Mouse (Mus musculus): ENCODE data around the gene Lhpp. TPM values are rescaled to one million over a fixed set of nuclear protein-coding genes. Genes with fewer than 3 reads are reported as not detected.

Lhpp gene
- polyA plus RNA-seq, 1 experiment: not detected

GRCm38 (mm10) chr7:132702024-132702423, 91.6 kb downstream of the Lhpp start:
- H3K4me1 ChIP-seq (ENCODE audit: control insufficient read depth, insufficient read depth, low read length): peaks cover 54% of the 10 kb centered on the region
- no peak for TF ChIP-seq CTCF (IDR thresholded peaks at IDR 0.05; ENCODE audit: insufficient read depth, low read depth, low read length)
- no peak for TF ChIP-seq POLR2A (IDR thresholded peaks at IDR 0.05; ENCODE audit: insufficient read depth, low read depth, low read length)
- no peak overlapping the region for H3K4me3 ChIP-seq (ENCODE audit: insufficient read depth, low read depth, low read length)
- whole genome bisulfite sequencing: 84% methylated on average over 3 of the region's 3 CpGs
- H3K27ac ChIP-seq (ENCODE audit: insufficient read depth, low read depth, low read length): peak overlapping the region; percentile 61

DNA sequence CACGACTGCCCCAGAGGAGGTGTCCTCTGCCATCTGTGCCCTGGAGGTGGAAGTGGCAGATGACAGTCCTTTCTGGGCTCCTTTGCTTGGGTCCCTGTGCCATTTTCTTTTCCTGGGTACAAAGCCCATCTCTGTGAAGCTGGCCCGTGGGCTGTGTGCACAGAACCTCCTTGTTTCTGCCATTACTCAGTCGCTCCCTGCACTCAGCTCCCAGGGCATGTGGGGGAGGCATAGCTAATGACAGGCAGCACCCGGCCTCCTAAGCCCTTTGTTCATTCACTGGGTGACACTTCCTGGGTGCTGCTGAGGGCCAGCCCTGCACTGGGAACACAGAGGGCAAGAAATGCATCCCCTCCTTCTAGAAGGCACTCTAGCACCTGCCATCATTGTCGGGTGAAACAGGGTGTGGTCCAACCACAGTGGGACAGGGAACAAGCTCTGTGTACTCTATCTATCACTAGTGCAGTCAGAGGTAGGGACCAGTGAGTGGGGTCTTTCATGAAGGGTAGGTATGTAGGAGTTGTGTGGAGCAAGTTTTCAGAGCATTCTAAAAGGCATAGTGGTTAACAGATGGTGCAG, 92.1 kb downstream of the Lhpp start:
- peaks cover 52% of the 10 kb centered on the region for H3K4me1 ChIP-seq (ENCODE audit: control insufficient read depth, insufficient read depth, low read length)
- peak overlapping the region; percentile 61 for H3K27ac ChIP-seq (ENCODE audit: insufficient read depth, low read depth, low read length)
- no peak overlapping the region for H3K4me3 ChIP-seq (ENCODE audit: insufficient read depth, low read depth, low read length)
- WGBS: 43% methylated on average over 5 of the region's 5 CpGs
- no peak for TF ChIP-seq POLR2A (IDR thresholded peaks at IDR 0.05; ENCODE audit: insufficient read depth, low read depth, low read length)
- no peak for TF ChIP-seq CTCF (IDR thresholded peaks at IDR 0.05; ENCODE audit: insufficient read depth, low read depth, low read length)

DNA sequence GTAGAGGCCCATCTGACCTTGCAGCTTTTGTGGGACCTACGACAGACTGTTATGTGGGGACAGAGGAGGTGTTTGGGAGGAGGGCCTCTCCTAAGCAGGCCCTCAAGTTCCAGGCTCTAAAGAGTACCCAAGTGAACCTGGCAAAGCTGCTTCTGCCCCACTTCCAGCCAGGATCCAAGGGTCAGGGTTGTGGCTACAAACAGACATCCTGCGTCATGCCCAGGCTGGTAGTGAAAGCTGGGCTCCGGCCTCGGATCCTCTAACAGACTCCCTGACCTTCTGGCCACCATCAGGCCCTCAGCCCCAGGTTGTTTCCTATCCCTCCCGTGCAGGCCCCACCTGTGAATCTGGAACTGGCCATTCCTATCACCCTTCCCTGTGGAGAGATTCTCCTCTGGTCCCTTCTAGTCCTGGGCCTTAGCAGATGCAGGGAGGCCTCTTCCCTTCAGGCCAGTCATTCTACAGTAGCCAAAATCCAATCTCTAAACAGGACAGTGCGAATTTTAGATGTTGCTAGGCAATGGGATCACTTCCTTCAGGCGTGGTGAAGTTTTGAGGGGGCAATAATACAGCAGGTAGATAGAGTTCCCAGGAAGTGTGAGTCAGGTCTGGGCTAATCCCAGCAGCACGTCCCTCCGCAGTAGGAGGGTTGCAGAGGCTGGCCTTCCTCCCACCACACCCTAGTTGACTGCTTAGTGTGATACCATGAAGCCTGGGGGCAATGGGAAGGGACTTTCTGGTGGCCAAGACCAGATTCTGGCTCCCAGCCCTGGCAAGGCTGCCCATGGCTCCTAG, 93.3 kb downstream of the Lhpp start:
- TF ChIP-seq CTCF (IDR thresholded peaks at IDR 0.05; ENCODE audit: insufficient read depth, low read depth, low read length) (no peak), POLR2A (IDR thresholded peaks at IDR 0.05; ENCODE audit: insufficient read depth, low read depth, low read length) (no peak)
- no peak overlapping the region for H3K4me3 ChIP-seq (ENCODE audit: insufficient read depth, low read depth, low read length)
- 80% methylated on average over 9 of the region's 9 CpGs for WGBS
- peaks cover 52% of the 10 kb centered on the region for H3K4me1 ChIP-seq (ENCODE audit: control insufficient read depth, insufficient read depth, low read length)
- no peak overlapping the region for H3K27ac ChIP-seq (ENCODE audit: insufficient read depth, low read depth, low read length)

GRCm38 (mm10) chr7:132704310-132704875, 94.0 kb downstream of the Lhpp start:
- no peak overlapping the region for H3K27ac ChIP-seq (ENCODE audit: insufficient read depth, low read depth, low read length)

DNA sequence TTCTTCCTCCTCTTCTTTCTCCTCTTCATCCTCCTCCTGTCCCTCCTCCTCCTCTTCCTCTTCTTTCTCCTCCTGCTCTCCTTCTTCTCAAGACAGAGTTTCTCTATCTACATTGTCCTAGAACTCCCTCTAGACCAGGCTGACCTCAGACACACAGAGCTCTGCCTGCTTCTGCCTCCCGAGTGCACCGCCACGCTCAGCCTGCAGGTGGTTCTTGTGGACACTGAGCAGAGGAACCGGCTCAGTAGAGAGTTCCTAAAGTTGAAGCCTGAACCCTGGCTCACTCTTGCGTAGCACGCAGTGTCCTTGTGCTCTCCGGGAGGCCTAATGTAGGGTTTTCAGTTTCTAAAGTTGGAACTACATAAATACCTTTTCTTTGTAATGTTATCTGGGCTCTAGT, 94.7 kb downstream of the Lhpp start:
- TF ChIP-seq CTCF (IDR thresholded peaks at IDR 0.05; ENCODE audit: insufficient read depth, low read depth, low read length) (no peak), POLR2A (IDR thresholded peaks at IDR 0.05; ENCODE audit: insufficient read depth, low read depth, low read length) (no peak)
- WGBS: 90% methylated on average over 7 of the region's 7 CpGs
- Histone ChIP-seq H3K4me3 (ENCODE audit: insufficient read depth, low read depth, low read length) (no peak overlapping the region), H3K27ac (ENCODE audit: insufficient read depth, low read depth, low read length) (no peak overlapping the region), H3K4me1 (ENCODE audit: control insufficient read depth, insufficient read depth, low read length) (peaks cover 38% of the 10 kb centered on the region)

More at GRCm38 (mm10) chr7:132704310-132704875, 94.0 kb downstream of the Lhpp start:
- Histone ChIP-seq H3K4me3 (ENCODE audit: insufficient read depth, low read depth, low read length) (no peak overlapping the region), H3K4me1 (ENCODE audit: control insufficient read depth, insufficient read depth, low read length) (peaks cover 45% of the 10 kb centered on the region)
- WGBS: 86% methylated on average over 8 of the region's 8 CpGs
- no peak for TF ChIP-seq CTCF (IDR thresholded peaks at IDR 0.05; ENCODE audit: insufficient read depth, low read depth, low read length)
- no peak for TF ChIP-seq POLR2A (IDR thresholded peaks at IDR 0.05; ENCODE audit: insufficient read depth, low read depth, low read length)

DNA sequence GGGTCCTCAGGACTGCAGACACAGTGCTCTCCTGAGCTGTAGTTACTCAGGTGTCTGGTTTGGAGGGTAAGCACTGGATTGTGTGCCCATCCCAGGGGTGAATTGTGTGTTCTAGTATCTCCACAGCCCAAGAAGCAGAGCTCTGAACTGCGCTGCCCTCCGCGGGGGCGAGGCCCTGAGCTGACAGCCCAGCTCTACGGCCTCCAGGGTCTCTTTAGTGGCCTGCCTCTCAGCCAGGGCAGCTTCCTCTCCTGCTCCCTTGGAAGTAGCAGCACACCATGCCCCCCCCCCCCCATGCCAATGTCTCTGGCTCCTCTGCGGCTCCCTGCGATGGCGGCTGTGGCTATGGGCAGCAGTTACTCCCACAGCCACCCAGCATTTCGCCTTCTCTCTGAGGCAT, 101.1 kb downstream of the Lhpp start:
- Histone ChIP-seq H3K4me1 (ENCODE audit: control insufficient read depth, insufficient read depth, low read length) (peaks cover 42% of the 10 kb centered on the region), H3K27ac (ENCODE audit: insufficient read depth, low read depth, low read length) (no peak overlapping the region), H3K4me3 (ENCODE audit: insufficient read depth, low read depth, low read length) (no peak overlapping the region)
- WGBS: 70% methylated on average over 9 of the region's 9 CpGs
- TF ChIP-seq POLR2A (IDR thresholded peaks at IDR 0.05; ENCODE audit: insufficient read depth, low read depth, low read length) (no peak), CTCF (IDR thresholded peaks at IDR 0.05; ENCODE audit: insufficient read depth, low read depth, low read length) (no peak)

- no peak for TF ChIP-seq CTCF (IDR thresholded peaks at IDR 0.05; ENCODE audit: insufficient read depth, low read depth, low read length)
- no peak for TF ChIP-seq POLR2A (IDR thresholded peaks at IDR 0.05; ENCODE audit: insufficient read depth, low read depth, low read length)
- Histone ChIP-seq H3K4me1 (ENCODE audit: control insufficient read depth, insufficient read depth, low read length) (peaks cover 42% of the 10 kb centered on the region), H3K27ac (ENCODE audit: insufficient read depth, low read depth, low read length) (no peak overlapping the region), H3K4me3 (ENCODE audit: insufficient read depth, low read depth, low read length) (no peak overlapping the region)
- WGBS: 42% methylated on average over 16 of the region's 16 CpGs
These were observed 101.7 kb downstream of the Lhpp start for GRCm38 (mm10) chr7:132712044-132712708.

DNA sequence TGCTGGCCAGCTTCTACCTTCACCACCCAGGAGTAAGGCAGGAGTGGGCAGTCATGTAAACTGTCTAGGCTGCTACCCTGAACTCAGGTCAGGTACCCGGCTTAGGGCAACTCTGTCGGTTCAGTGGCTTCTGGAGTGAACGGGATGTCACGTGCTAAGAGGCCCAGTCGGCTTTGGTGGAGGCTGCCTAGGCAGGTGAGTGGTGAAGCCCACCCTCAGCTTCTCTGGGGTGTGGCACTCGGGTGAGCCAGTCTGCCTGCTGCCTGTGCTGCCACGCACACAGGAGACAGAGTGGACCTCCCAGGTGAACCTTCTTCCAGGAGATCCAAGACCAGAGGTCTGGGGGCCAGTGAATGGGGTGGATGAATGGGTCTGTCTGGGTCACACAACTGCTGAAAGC, 102.5 kb downstream of the Lhpp start:
- Histone ChIP-seq H3K4me1 (ENCODE audit: control insufficient read depth, insufficient read depth, low read length) (peaks cover 42% of the 10 kb centered on the region), H3K4me3 (ENCODE audit: insufficient read depth, low read depth, low read length) (no peak overlapping the region), H3K27ac (ENCODE audit: insufficient read depth, low read depth, low read length) (peak overlapping the region; percentile 42; the same call in 1 of the 2 replicates)
- no peak for TF ChIP-seq CTCF (IDR thresholded peaks at IDR 0.05; ENCODE audit: insufficient read depth, low read depth, low read length)
- TF ChIP-seq POLR2A (IDR thresholded peaks at IDR 0.05; ENCODE audit: insufficient read depth, low read depth, low read length): no peak
- WGBS: 84% methylated on average over 7 of the region's 7 CpGs
